Mouse (Mus musculus): ENCODE results near the gene Ppp1r1b. TPM values are rescaled to one million over a fixed set of nuclear protein-coding genes. Genes with fewer than 3 reads are reported as not detected.
A peak's percentile ranks its signal among the peaks of the same experiment; 100 is the strongest.

Gene Ppp1r1b
- 2.7 and 3.1 TPM in 2 replicates for polyA plus RNA-seq (2015; fragmentation: Nextera tagmentation; extraction: Ambion mirVana)

DNA sequence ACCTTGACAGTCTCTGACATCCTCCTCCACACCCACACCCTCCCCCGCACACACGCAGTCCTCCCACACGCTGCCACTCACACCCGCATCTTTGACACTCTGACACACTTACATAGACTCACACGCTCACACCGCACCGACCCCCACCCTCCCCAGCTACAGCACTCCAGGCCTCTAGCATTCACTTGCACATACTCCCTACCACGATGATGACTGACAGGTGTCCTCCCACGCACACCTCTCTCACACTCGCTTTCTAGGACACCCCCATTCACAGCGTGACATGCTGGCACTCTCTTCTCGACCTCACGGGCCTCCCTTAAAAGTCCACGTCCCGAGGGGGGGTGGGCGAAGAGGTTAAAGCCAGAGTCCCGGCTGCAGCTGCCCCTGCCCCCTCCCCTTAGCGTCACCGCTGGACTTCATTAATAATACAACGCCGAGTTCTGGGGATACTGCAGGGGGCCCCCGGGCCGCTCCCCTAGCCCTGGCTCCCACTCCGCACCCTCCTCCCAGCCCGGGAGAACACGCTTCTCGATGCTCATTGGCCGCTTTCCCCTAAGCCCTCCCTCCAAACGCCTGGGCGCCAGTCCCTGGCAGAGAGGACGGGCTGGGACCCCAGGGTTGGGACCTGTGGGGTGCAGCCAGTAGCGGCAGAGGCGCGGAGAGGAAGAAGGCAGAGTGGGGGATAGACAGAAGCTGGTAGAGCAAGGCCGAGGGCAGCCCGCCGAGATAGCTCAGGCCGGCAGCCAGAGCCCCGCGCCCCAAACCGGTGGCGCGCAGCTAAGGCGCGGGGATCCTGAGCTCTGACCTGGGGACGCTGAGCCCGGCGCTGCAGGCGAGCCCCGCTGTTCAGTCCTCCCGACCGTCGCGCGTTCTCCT is at the start of gene Ppp1r1b:
Ppp1r1b (plus strand) TSS at position 322 of the 879 bp plus-strand sequence.
- peak; percentile 70 for DNase-seq (ENCODE audit: low spot score)

DNA sequence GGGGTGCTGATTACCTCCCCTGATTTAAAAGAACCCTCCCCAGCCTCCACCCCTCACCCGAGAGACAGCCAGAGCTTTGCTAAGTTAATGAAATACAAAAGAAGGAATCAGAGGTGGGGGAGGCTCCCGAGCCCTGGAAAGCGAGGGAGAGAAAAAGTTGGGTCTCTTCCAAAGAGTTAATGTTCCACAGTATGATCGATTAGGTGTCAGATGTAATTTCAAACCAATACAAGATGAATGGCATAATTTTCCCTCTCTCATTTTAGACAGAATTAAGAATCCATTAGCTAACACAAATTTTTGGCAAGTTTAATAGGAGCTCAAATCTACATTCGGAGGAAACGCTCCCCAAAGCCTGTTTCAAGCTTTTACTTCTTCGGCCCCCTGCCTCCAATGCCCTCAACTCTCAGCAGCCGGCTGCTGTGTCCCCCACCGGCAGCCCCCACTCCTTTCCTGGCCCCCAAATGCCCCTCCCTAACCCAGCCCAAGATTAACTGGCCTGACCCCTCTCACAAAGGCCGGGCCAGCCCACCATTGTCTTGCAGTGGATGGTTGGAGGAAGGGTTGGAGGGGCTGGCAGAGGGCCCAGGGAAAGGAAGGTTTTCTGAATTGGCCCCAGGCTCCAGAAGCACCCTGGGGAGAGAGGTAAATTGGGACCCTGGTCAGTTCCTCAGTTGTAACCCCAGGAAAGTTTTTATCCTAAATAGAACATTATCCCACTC is 49.6 kb upstream of the Ppp1r1b start:
- DNase-seq (ENCODE audit: low spot score) = no peak

DNA sequence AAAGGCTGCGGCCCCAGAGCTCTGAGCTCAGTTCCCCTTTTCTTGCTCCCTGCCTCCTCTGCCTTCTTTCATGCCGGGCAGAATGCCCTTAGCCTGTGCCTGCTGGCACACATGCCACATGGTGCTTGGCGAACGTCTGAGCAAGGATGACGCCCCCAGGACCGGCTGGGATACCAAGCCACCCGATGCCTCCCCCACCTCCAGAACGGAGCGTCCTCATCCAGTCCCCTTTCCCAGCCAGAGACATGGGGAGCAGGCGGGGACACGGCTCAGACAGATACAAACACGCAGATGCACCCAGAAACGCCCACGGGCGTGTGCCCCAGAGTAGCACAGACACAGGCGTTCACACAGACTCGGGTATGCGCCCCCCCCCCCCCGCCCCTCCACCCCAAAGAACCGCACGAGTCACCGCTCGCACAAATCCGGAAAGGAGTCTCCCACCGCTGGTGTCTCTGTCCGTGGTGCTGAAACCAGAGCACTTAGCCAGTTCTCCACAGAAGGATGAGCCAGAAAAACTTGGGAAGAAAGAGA is 34.3 kb upstream of the Ppp1r1b start:
- DNase-seq (ENCODE audit: low spot score) = peak; percentile 54

DNA sequence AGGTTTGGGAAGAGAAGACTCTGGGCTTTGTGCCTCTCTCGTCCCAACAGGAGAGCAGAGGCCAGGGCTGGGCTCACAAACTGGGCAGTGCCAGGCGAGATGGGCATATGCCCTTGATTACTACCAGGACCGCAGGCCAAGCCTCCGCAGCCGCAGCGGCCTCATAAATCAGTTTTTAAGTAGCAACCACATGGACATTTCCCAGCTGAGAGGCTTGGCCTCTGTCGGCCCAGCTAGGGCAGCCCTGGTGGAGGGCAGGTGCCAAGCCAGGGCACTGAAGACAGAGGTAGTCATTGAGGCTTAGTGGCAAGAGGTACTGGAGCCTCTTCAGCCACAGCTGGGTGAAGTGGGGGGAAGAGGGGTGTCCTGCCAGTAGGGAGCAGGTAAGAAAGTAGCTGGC is 30.7 kb upstream of the Ppp1r1b start:
- no peak for DNase-seq (ENCODE audit: low spot score)

DNA sequence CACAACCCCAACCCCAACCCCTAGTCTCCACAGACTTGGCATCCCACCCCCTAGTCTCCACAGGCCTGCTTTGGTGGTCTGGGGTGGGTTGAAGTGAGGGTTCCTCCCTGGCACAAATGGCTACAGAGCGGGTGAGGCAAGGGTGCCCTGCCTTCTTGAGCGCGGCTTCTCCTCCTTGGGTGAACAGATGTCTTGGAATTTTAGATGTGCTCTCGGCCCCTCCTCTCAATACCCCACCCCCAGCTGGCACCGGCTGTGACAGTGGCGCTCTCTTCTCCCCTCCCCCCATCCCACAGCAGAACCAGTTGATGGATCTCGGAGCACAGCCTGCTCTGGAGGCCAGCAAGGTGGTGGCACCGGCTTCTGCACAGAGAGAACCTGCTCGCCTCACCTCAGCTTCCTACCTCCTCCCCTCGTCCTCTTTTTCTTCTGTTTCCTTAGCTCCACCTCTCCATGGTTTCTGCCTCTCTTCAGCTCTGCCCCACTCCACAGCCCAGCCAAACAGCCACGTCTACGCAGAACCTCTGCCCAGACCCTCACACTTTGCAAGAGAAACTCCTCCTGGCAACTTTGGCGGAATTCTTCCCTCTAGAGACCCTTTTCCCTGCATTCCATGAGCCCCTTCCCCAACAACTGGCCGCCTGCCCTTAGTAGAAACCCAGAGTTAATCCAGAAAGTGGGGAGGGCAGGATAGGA is 29.6 kb upstream of the Ppp1r1b start:
- DNase-seq (ENCODE audit: low spot score) = no peak

DNA sequence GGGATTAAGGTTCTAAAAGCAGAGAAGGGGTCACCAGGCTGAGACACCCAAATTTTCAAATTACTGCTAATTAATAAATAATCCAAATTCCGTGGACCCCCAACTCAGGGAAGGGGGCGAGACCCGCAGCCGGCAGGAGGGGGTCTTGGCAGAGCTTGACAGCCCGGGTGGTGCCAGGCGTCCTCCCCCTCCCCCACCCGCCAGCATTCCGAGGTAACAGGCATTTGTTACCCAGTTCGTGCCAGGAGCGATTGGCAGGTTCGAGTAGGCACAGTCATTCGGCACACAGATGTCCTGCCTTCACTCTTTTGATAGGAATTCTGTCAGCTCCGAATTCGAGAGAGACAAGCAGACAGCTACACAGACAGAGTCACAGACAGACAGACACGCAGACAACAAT is 29.1 kb upstream of the Ppp1r1b start:
- no peak for DNase-seq (ENCODE audit: low spot score)

DNA sequence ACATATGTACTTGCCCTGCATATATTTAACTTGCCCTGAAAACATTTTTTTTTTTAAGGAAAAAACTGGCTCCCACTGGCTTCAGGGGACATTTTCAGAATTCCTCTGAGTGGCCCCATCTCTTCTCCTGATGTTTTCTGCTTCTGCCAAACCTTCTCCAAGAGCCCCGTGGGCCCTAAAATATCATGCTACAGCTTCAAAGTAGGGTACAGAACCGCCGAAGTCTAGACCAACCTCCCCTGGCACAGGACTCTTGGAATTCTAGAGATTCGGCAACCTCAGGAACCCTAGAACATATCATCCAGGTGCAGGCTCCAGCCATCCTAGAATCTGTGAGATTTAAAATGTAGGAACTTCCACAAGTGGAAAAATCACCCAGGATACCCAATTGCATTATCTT is 28.7 kb upstream of the Ppp1r1b start:
- no peak for DNase-seq (ENCODE audit: low spot score)

DNA sequence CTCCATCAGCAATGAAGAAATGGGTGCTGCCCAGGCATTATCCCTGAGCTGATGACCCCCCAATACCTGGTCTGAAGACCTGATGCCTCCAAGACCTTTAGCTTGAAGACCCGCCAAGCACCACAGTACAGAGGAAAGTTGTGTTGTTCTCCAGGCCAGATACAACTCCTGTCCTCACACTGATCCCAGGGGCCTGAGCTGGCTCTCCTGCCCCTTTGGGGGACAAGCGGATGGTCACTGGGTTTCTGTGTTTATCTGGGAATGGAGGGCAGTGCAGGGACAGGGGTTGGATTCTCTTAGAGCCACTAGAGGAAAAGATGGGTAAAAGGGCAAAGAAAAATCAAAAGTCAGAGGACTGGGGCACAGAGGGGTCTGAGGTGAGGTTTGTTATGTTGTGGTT is 28.3 kb upstream of the Ppp1r1b start:
- DNase-seq (ENCODE audit: low spot score) = no peak

DNA sequence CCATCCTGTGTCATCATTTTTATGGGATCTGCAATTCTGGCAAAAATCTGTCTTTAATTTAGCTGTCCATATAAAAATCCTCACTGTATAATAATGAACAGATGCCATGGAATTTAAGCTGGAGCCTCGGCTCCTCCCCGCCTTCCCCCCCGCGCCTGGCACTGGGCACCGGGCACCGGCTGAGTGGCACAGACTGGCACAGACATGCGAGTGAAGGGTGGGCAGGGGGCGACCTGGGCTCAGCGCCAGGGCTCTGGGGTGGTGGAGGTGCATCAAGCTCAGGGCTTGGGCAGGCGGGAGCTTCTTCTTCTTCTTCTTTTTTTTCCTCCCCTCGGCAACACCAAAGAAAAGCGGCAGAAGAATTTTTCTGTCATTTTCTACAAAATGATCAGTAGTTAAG is 27.8 kb upstream of the Ppp1r1b start:
- no peak for DNase-seq (ENCODE audit: low spot score)

DNA sequence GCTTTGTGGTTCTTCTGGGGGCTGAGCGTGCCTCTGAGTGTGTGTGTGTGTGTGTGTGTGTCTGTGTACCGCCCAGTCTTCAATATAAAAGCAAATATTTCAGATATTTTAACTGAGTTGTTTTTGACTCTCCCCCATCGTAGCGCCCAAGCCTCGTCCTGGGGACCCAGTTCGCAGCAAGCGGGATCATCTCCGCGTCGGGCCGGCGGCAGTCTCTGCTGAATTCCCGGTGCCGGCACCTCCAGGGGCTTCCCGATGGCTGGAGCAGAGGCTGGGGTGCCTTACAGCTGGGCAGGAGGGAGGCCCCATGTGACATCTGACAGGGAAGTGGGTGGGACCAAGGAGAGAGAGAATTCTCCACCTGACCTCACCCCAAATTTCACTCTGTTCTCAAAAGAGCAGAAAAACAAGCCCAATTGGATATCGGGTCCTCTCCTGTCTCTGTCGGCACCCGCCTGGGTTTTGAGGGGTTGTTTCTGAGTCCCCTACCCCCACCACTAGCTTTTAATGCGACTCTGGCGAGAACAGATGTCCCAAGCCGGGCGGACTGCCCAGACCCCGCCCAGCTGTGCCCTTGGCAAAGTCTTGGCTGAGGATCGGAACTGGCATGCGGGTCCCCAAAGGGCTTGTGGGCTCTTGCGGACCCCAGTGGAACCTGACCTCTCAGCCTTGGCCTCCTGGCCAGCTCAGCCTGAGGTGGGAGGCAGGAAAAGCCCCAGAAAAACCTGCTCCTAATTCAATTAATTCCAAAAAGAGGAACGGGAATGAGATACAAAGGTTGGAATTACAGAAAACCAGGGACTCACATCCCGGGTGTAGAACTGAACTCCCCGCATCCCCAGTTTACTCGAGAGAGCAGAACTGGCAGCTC is 27.2 kb upstream of the Ppp1r1b start:
- no peak for DNase-seq (ENCODE audit: low spot score)

DNA sequence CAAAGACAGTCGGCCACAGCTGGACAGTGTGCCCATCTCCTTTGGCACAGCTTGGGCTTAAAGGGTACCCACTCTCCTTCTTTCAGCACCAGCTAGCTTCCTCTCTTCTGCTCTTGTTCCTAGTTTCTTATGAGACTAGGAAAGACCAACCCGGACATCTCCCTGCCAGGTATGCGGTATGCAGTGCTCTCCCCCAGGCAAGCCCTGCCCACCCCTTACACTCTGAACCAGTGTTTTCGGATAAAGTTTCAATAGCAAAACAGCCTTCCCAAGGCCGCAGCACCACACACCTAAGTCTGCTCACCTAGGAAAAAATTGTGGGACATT is 26.6 kb upstream of the Ppp1r1b start:
- no peak for DNase-seq (ENCODE audit: low spot score)

DNA sequence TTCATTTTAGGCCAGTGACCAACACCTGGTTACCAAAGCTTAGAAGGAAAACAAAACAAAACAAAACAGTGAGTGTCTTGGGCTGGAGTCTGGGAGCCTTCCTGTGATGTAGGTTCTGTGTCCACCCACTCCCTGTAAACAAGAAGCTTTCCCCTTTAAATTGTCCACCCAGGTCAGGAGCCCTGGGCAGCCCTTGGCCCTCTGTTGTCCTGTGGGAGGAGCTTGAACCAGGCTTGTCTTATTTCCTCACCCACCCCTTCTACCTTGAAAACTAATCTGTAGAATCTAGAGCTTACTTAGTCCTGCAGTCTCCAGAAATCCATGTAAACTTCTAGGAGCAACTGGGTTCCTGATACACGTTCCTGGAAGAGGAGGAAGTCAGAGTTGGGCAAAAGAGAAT is 26.0 kb upstream of the Ppp1r1b start:
- no peak for DNase-seq (ENCODE audit: low spot score)

DNA sequence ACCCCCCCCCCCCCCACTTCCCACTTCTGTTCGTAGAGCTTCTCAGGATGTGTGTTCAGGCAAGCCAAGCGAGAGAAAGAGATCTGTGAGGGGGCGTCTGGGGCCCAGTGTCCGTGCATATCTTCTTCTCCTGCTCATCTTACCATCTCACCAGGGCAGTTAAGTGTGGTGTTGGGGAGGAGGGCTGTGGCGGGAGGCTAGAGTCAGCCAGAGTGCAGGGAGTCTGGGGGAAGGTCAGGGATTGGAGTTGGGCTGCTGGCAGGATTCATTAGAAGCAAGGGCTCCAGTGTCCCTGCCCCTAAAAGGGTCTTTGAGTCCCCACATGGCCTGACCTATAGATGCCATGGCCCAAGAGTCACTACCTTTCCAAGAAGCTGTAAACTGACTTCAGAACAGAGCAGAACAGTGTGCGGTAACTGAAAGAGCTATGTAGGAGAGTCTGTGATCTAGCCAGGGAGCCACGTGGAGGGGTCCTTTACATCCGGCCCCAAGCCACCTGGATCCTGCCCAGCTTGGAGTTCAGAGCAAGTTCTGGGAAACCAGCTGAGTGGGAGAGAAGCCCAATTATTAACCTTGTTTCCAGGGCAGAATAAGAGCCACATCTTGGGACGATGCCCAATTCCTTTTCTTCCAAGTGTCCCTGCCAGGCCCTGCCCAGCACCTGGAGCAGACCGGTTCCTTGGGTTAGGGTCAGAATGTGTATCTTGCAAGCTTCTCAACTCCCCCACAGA is 24.9 kb upstream of the Ppp1r1b start:
- DNase-seq (ENCODE audit: low spot score) = no peak

DNA sequence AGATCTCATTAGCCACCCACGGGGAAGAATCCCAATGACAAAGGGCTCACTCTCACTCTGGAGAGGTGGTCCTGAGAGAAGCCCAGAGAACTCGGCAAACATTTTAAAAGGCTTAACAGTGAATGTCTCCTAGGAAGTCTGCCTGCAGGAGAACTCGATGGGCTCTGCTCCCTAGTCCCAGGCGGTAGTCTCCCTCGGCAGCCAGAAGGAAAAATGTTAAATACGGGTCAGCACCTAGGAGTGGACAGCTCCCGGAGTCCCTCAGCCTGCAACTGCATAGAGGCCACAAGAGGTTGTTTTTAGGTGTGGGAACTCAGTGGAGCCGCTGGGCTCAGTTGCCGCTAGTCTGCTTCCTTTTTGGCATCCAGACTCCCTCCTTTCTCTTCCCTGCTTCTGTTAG is 24.3 kb upstream of the Ppp1r1b start:
- DNase-seq (ENCODE audit: low spot score) = no peak

DNA sequence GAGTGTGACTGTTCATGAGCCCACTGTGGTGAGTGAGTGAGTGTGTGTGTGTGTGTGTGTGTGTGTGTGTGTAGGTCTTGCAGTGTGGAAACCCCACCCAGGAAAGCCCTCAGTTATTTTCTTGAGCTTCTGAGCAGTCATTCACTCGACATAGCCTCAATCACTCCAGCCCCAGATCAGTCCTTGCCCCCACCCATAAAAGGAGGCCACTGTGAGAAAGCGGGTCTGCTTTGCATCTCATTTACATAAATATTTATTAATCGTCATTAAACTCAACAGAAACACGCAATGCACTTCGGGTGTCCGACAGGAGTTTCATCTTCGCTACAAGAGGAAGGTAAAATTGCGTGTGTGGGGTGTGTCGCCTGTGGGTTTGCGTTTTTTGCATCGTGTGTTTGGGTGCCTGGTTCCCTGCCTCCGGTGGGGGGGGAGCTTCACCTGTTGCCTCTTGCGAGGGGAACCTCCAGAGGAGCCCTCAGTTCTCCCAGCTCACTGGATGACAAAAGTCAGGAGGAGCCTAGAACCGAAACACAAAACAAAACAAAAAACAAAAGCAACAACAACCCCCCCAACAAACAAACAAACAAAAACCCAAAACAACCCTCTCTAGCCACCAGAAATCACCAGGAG is 22.9 kb upstream of the Ppp1r1b start:
- no peak for DNase-seq (ENCODE audit: low spot score)

DNA sequence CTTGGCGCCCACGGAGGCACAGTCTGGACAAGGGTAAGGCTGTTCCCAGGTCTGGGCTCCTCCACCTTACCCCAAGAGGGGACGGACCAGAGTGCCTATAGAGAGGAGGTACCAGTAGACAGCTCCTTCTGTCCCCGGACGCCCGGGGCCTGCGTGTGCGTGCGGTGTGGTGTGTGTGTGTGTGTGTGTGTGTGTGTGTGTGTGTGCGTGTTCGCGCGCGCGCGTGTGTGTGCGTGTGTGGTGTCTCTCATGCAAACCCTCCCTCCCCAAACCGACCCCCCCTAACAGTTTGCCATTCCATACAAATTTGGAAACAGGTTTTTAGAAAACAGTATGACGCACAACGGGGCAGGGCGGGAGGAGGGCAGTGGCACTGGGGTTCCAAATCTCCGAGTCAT is 22.4 kb upstream of the Ppp1r1b start:
- DNase-seq (ENCODE audit: low spot score) = no peak

DNA sequence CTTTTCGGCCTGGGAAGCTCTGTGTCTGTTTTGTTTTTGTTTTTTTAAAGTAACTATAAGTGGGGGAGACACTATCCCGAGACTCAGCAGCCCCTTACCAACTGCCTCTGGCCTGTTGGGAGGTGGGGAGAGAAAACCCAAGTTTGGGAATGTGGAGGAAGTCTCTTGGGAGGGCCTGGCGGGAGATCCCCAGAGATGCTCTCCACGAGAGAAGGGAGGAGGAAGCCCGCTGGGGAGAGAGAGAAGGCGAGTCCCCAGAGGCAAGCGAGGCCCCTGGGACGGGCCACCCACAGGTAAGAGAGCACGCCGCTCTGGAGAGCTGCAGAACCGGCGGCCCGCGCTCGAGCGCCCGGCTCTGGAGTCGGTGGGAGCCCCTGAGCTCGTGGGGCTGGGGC is 21.5 kb upstream of the Ppp1r1b start:
- no peak for DNase-seq (ENCODE audit: low spot score)

DNA sequence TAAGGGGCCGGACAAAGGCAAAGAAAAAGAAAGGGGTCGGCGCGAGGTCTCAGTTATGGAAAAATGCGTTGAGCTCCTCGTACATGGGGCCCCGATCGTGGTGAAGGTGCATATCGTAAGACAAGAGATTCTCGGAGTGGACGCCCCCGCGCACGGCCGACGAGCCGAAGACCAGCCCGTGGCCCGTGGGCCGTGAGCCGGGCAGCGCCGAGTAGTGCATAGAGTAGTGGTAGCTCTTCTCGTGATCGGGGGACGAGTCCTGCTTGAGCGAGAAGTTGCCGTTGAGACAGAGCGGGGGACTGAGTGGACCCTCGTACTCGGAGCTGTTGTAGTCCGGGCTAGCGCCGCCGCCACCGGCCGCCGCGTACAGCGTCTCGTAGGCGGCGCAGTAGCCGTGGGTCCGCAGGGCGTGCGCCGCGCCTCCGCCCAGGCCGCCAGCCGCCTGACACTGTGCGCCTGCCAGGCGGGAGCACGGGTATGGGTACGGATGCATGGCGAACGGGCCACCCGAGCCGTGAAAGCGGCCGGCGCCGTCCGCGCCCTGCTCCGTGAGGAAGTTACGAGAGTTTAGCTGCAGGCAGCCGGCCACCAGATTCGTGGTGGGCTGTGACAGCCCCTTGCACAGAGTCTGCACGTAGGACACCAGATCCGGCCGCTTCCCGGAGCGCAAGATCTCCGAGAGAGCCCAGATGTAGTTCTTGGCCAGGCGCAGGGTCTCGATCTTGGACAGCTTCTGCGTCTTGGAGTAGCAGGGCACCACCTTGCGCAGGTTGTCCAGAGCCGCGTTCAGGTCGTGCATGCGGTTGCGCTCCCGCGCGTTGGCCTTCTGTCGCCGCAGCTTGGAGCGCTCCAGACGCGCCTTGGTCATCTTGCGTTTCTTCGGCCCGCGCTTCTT is 20.8 kb upstream of the Ppp1r1b start:
- DNase-seq (ENCODE audit: low spot score) = no peak

DNA sequence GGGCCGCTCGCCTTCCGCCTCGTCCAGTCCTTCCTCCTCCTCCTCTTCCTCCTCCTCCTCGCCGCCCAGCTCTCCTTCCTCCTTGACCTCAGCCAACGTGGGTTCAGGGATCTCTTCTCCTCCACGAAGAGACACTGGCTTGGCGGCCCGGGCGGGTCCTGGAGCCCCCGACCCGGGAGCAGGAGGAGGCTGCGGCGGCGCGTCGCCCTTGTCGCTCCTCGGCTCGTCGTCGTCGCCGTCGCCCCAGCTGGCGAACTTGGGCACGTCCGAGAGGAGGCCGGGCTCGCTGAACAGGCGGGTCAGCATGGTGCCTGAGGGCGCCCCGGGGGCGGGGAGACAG is 20.2 kb upstream of the Ppp1r1b start:
- no peak for DNase-seq (ENCODE audit: low spot score)
